Mouse (Mus musculus): ENCODE measurements at regions not wholly inside any gene's neighbourhood (a gene's known extent, or its start where the extent isn't known, plus 50 kb on each side); places are given as distances from the start of the nearest gene placed in this dataset.
A peak's percentile ranks its signal among the peaks of the same experiment; 100 is the strongest.

- Histone ChIP-seq H3K9me3 (replicated peaks; ENCODE audit: low read length) (no peaks in the 10 kb centered on the region), H3K9ac (ENCODE audit: insufficient read depth, low read depth) (no peak overlapping the region), H3K4me1 (ENCODE audit: control insufficient read depth in 1 of 2, insufficient read depth in 2 of 2) (no peaks in the 10 kb centered on the region), H3K4me2 (ENCODE audit: insufficient read depth, low read depth, poor library complexity, severe bottlenecking) (no peak overlapping the region), H3K36me3 (replicated peaks in 1 of 2; ENCODE audit: control insufficient read depth in 1 of 2, insufficient read depth in 1 of 2, low read length in 1 of 2) (no peaks in the 10 kb centered on the region), H3K27ac (ENCODE audit: insufficient read depth, low read depth) (no peak overlapping the region), H3K4me3 (replicated peaks in 1 of 3; ENCODE audit: low read depth in 2 of 3, low read length in 2 of 3, poor library complexity in 1 of 3) (no peak overlapping the region), H3K79me2 (replicated peaks; ENCODE audit: control insufficient read depth, extremely low read depth, insufficient read depth, poor library complexity, severe bottlenecking) (no peaks in the 10 kb centered on the region), H3K27me3 (replicated peaks) (no peaks in the 10 kb centered on the region)
- no peak for DNase-seq (ENCODE audit: extremely low read depth)
- TF ChIP-seq KAT2A (IDR thresholded peaks at IDR 0.05; ENCODE audit: insufficient replicate concordance, low read length) (no peak), POLR2AphosphoS2 (IDR thresholded peaks at IDR 0.05; ENCODE audit: low read depth, low read length) (no peak), E2F4 (IDR thresholded peaks at IDR 0.05; ENCODE audit: insufficient replicate concordance, low read depth, low read length) (no peak)
- in situ Hi-C loops (cut with MboI; ENCODE audit: low pct_ligation_motif_present, low pct_unique_long_range_greater_than_20kb, low sequenced_read_pairs), result no loop called here
- dilution Hi-C loops (cut with MboI; ENCODE audit: extremely low pct_ligation_motif_present, extremely low pct_unique_long_range_greater_than_20kb, low sequenced_read_pairs), result no loop called here
Measured at GRCm38 (mm10) chr1:138908860-138909259, 52.2 kb upstream of the 2310009B15Rik start.

GRCm38 (mm10) chr1:138909654-138910053 is 53.0 kb upstream of the 2310009B15Rik start:
- Histone ChIP-seq H3K4me1 (ENCODE audit: control insufficient read depth in 1 of 2, insufficient read depth in 2 of 2) (no peaks in the 10 kb centered on the region), H3K4me2 (ENCODE audit: insufficient read depth, low read depth, poor library complexity, severe bottlenecking) (no peak overlapping the region), H3K9ac (ENCODE audit: insufficient read depth, low read depth) (no peak overlapping the region), H3K79me2 (replicated peaks; ENCODE audit: control insufficient read depth, extremely low read depth, insufficient read depth, poor library complexity, severe bottlenecking) (no peaks in the 10 kb centered on the region), H3K27ac (ENCODE audit: insufficient read depth, low read depth) (no peak overlapping the region), H3K27me3 (replicated peaks) (no peaks in the 10 kb centered on the region), H3K9me3 (replicated peaks; ENCODE audit: low read length) (no peaks in the 10 kb centered on the region), H3K4me3 (replicated peaks in 1 of 3; ENCODE audit: low read depth in 2 of 3, low read length in 2 of 3, poor library complexity in 1 of 3) (no peak overlapping the region), H3K36me3 (replicated peaks in 1 of 2; ENCODE audit: control insufficient read depth in 1 of 2, insufficient read depth in 1 of 2, low read length in 1 of 2) (no peaks in the 10 kb centered on the region)
- no peak for TF ChIP-seq UBTF (IDR thresholded peaks at IDR 0.05; ENCODE audit: low read depth, low read length)
- TF ChIP-seq ETS1 (conservative IDR thresholded peaks at IDR 0.05; ENCODE audit: low read depth, low read length), result no peak
- no peak for TF ChIP-seq JUN (IDR thresholded peaks at IDR 0.05; ENCODE audit: insufficient read depth, low read depth, low read length)
- TF ChIP-seq MYC (IDR thresholded peaks at IDR 0.05; ENCODE audit: low read depth, low read length), result no peak
- TF ChIP-seq NRF1 (IDR thresholded peaks at IDR 0.05; ENCODE audit: low read depth, low read length), result no peak
- TF ChIP-seq HCFC1 (IDR thresholded peaks at IDR 0.05; ENCODE audit: low read depth, low read length), result no peak
- TF ChIP-seq MAX (IDR thresholded peaks at IDR 0.05; ENCODE audit: low read length), result no peak
- no peak for TF ChIP-seq USF2 (conservative IDR thresholded peaks at IDR 0.05; ENCODE audit: low read depth, low read length)
- TF ChIP-seq ZMIZ1 (IDR thresholded peaks at IDR 0.05; ENCODE audit: low read depth, low read length), result no peak
- no peak for TF ChIP-seq POLR2AphosphoS2 (IDR thresholded peaks at IDR 0.05; ENCODE audit: low read depth, low read length)
- no peak for TF ChIP-seq CHD2 (IDR thresholded peaks at IDR 0.05; ENCODE audit: low read length)
- in situ Hi-C loops (cut with MboI; ENCODE audit: low pct_ligation_motif_present, low pct_unique_long_range_greater_than_20kb, low sequenced_read_pairs), result no loop called here
- dilution Hi-C loops (cut with MboI; ENCODE audit: extremely low pct_ligation_motif_present, extremely low pct_unique_long_range_greater_than_20kb, low sequenced_read_pairs), result no loop called here
- no peak for DNase-seq (ENCODE audit: extremely low read depth)

- Histone ChIP-seq H3K27me3 (replicated peaks) (no peaks in the 10 kb centered on the region), H3K9me3 (replicated peaks; ENCODE audit: low read length) (no peaks in the 10 kb centered on the region), H3K36me3 (replicated peaks in 1 of 2; ENCODE audit: control insufficient read depth in 1 of 2, insufficient read depth in 1 of 2, low read length in 1 of 2) (no peaks in the 10 kb centered on the region), H3K4me2 (ENCODE audit: insufficient read depth, low read depth, poor library complexity, severe bottlenecking) (peak overlapping the region; percentile 72), H3K9ac (ENCODE audit: insufficient read depth, low read depth) (peak overlapping the region; percentile 60; the same call in 1 of the 2 replicates), H3K4me1 (ENCODE audit: control insufficient read depth in 1 of 2, insufficient read depth in 2 of 2) (no peaks in the 10 kb centered on the region), H3K79me2 (replicated peaks; ENCODE audit: control insufficient read depth, extremely low read depth, insufficient read depth, poor library complexity, severe bottlenecking) (no peaks in the 10 kb centered on the region), H3K4me3 (replicated peaks in 1 of 3; ENCODE audit: low read depth in 2 of 3, low read length in 2 of 3, poor library complexity in 1 of 3) (no peak overlapping the region), H3K27ac (ENCODE audit: insufficient read depth, low read depth) (no peak overlapping the region)
- dilution Hi-C loops (cut with MboI; ENCODE audit: extremely low pct_ligation_motif_present, extremely low pct_unique_long_range_greater_than_20kb, low sequenced_read_pairs) (no loop called here), in situ Hi-C loops (cut with MboI; ENCODE audit: low pct_ligation_motif_present, low pct_unique_long_range_greater_than_20kb, low sequenced_read_pairs) (no loop called here)
- peak; percentile 53 for DNase-seq (ENCODE audit: extremely low read depth)
- TF ChIP-seq ELF1 (IDR thresholded peaks at IDR 0.05; ENCODE audit: low read depth, low read length), result peak; percentile 23; the same call in 1 of the 2 replicates
- TF ChIP-seq SIN3A (IDR thresholded peaks at IDR 0.05; ENCODE audit: low read length), result no peak
- 0 out of 2 replicates have a peak, but pooled peaks have one; percentile 10 for TF ChIP-seq NRF1 (IDR thresholded peaks at IDR 0.05; ENCODE audit: low read depth, low read length)
- TF ChIP-seq JUN (IDR thresholded peaks at IDR 0.05; ENCODE audit: insufficient read depth, low read depth, low read length), result 0 out of 2 replicates have a peak, but pooled peaks have one; percentile 8
- peak; percentile 15; the same call in 1 of the 2 replicates for TF ChIP-seq SMC3 (IDR thresholded peaks at IDR 0.05; ENCODE audit: low read depth, low read length)
- TF ChIP-seq BHLHE40 (IDR thresholded peaks at IDR 0.05; ENCODE audit: low read depth, low read length), result no peak
- no peak for TF ChIP-seq MYC (IDR thresholded peaks at IDR 0.05; ENCODE audit: low read depth, low read length)
- no peak for TF ChIP-seq USF1 (IDR thresholded peaks at IDR 0.05; ENCODE audit: low read depth, low read length)
- peak; percentile 17; the same call in 1 of the 2 replicates for TF ChIP-seq HCFC1 (IDR thresholded peaks at IDR 0.05; ENCODE audit: low read depth, low read length)
- peak; percentile 42; the same call in 1 of the 2 replicates for TF ChIP-seq JUND (conservative IDR thresholded peaks at IDR 0.05; ENCODE audit: low read depth, low read length)
- TF ChIP-seq MAFK (IDR thresholded peaks at IDR 0.05; ENCODE audit: insufficient replicate concordance, low read length), result no peak
- no peak for TF ChIP-seq RCOR1 (conservative IDR thresholded peaks at IDR 0.05; ENCODE audit: low read depth, low read length)
- TF ChIP-seq UBTF (IDR thresholded peaks at IDR 0.05; ENCODE audit: low read depth, low read length), result no peak
- peak; percentile 49 for TF ChIP-seq RAD21 (IDR thresholded peaks at IDR 0.05; ENCODE audit: low read depth, low read length)
- TF ChIP-seq USF2 (conservative IDR thresholded peaks at IDR 0.05; ENCODE audit: low read depth, low read length), result no peak
- no peak for TF ChIP-seq MEF2A (IDR thresholded peaks at IDR 0.05; ENCODE audit: borderline replicate concordance, low read depth, low read length)
- TF ChIP-seq POLR2AphosphoS2 (IDR thresholded peaks at IDR 0.05; ENCODE audit: low read depth, low read length), result no peak
- TF ChIP-seq CTCF (conservative IDR thresholded peaks at IDR 0.05 in 1 of 2, IDR thresholded peaks at IDR 0.05 in 1 of 2; ENCODE audit: low read depth in 2 of 2, low read length in 2 of 2), result peak in 1 of 2 experiments; percentile 62; a peak in 2 of 4 replicates
Measured at GRCm38 (mm10) chr1:138912156-138912616, 51.0 kb upstream of the Dennd1b start.
